Mouse (Mus musculus) heart, embryonic 14.5 days (tissue): ENCODE measurements around the gene Ndst2. TPM values are rescaled to one million over a fixed set of nuclear protein-coding genes. Genes with fewer than 3 reads are reported as not detected.

ENCODE experiments used
- ATAC-seq: fragments of 200-750 bp; cut with Nextera tagmentation; 2 replicates; pipeline ENCODE4 v1.8.0; 2017; ENCODE audit warnings: low read depth, moderate TSS enrichment; ENCODE audit not compliant: insufficient number of reproducible peaks, insufficient read depth, low FRiP score
- H3K27ac ChIP-seq, 2 experiments: fragments of 200-500 bp in 1 of 2; fragments of 300-500 bp in 1 of 2; sonication (generic) in 1 of 2; replicated peaks in 1 of 2; 2 replicates each; pipeline ENCODE4 v1.5.1; 2012 to 2014; ENCODE audit warnings: low read depth in 2 of 2, low read length in 2 of 2, control low read depth in 1 of 2, mild to moderate bottlenecking in 1 of 2, mixed read lengths in 1 of 2; ENCODE audit not compliant: control insufficient read depth in 1 of 2, insufficient read depth in 1 of 2
- H3K27me3 ChIP-seq: fragments of 300-500 bp; sonication (generic); 2 replicates; pipeline ENCODE4 v1.6.1; 2014; ENCODE audit warnings: mild to moderate bottlenecking, low read length, control low read depth; ENCODE audit not compliant: control insufficient read depth, insufficient read depth
- H3K36me3 ChIP-seq: fragments of 300-500 bp; sonication (generic); 2 replicates; pipeline ENCODE4 v1.6.1; 2014; ENCODE audit warnings: mild to moderate bottlenecking, control low read depth, low read length, mixed read lengths; ENCODE audit not compliant: control insufficient read depth, insufficient read depth
- H3K4me1 ChIP-seq, 2 experiments: fragments of 200-500 bp in 1 of 2; fragments of 300-500 bp in 1 of 2; sonication (generic) in 1 of 2; 2 replicates each; pipeline ENCODE4 v1.6.1; 2012 to 2014; ENCODE audit warnings: low read length in 2 of 2, control low read depth in 1 of 2, mixed read lengths in 1 of 2; ENCODE audit not compliant: control insufficient read depth in 2 of 2, insufficient read depth in 2 of 2
- H3K4me2 ChIP-seq: fragments of 300-500 bp; sonication (generic); 2 replicates; pipeline ENCODE4 v1.6.1; 2014; ENCODE audit warnings: mild to moderate bottlenecking, low read length
- H3K4me3 ChIP-seq, 2 experiments: fragments of 200-500 bp in 1 of 2; fragments of 300-500 bp in 1 of 2; sonication (generic) in 1 of 2; 2 replicates each; pipeline ENCODE4 v1.5.1; 2012 to 2014; ENCODE audit warnings: low read length in 2 of 2, mild to moderate bottlenecking in 2 of 2, control low read depth in 1 of 2, low read depth in 1 of 2, moderate library complexity in 1 of 2; ENCODE audit not compliant: control insufficient read depth in 1 of 2, insufficient read depth in 1 of 2
- H3K9ac ChIP-seq: fragments of 300-500 bp; sonication (generic); 2 replicates; pipeline ENCODE4 v1.6.1; 2014; ENCODE audit warnings: mild to moderate bottlenecking, low read length
- H3K9me3 ChIP-seq: fragments of 300-500 bp; sonication (generic); 2 replicates; pipeline ENCODE4 v1.6.1; 2016; ENCODE audit warnings: low read length, control low read depth; ENCODE audit not compliant: control insufficient read depth
- WGBS: fragments of 180-500 bp; shearing (Covaris S2); extraction: QIAGEN DNeasy Blood & Tissue Kit; methylation state at CpG from one replicate; pipeline ENCODE4 v1.1.7; 2014; 5-methylcytosine and 5-hydroxymethylcytosine counted together
- polyA plus RNA-seq: library from polyadenylated mRNA; unstranded; fragments of >200 nt; fragmentation: Nextera tagmentation; extraction: Ambion mirVana; gene quantifications from 2 replicates; pipeline ENCODE4 v1.2.1, GENCODE M21; 2014

Gene Ndst2
- polyA plus RNA-seq, 1 experiment from 2014 or later = 20.9 TPM

GRCm38 (mm10) chr14:20686576-20686975 lies 47.8 kb downstream of the Ndst2 start:
- Histone ChIP-seq H3K9me3 (no peaks in the 10 kb centered on the region), H3K27ac (no peak overlapping the region), H3K4me2 (no peak overlapping the region), H3K27me3 (no peaks in the 10 kb centered on the region), H3K9ac (no peak overlapping the region), H3K4me3 (no peak overlapping the region), H3K36me3 (peaks cover 100% of the 10 kb centered on the region), H3K4me1 (peaks cover 5 to 9% of the 10 kb centered on the region in 2 experiments; a peak in 3 of 4 replicates)
- no peak for ATAC-seq
- 98% methylated on average over 3 of the region's 3 CpGs for WGBS

- H3K9ac ChIP-seq = no peak overlapping the region
- H3K4me1 ChIP-seq = peaks cover 5 to 9% of the 10 kb centered on the region in 2 experiments; a peak in 3 of 4 replicates
- H3K27me3 ChIP-seq = no peaks in the 10 kb centered on the region
- whole genome bisulfite sequencing = 24% methylated on average over 3 of the region's 3 CpGs
- peaks cover 100% of the 10 kb centered on the region for H3K36me3 ChIP-seq
- no peak overlapping the region for H3K4me3 ChIP-seq
- peak; percentile 37; the same call in 1 of the 2 replicates for ATAC-seq
- H3K9me3 ChIP-seq = no peaks in the 10 kb centered on the region
- H3K27ac ChIP-seq = peak overlapping the region in 1 of 2 experiments; percentile 53; a peak in 1 of 4 replicates
- H3K4me2 ChIP-seq = no peak overlapping the region
Measured at GRCm38 (mm10) chr14:20682498-20682897, 51.9 kb downstream of the Ndst2 start.

- WGBS = 89% methylated on average over 2 of the region's 2 CpGs
- Histone ChIP-seq H3K27me3 (no peaks in the 10 kb centered on the region), H3K27ac (no peak overlapping the region), H3K4me1 (peaks cover 5 to 9% of the 10 kb centered on the region in 2 experiments; a peak in 3 of 4 replicates), H3K36me3 (peaks cover 100% of the 10 kb centered on the region), H3K4me2 (no peak overlapping the region), H3K4me3 (no peak overlapping the region), H3K9me3 (no peaks in the 10 kb centered on the region), H3K9ac (no peak overlapping the region)
- no peak for ATAC-seq
Measured at GRCm38 (mm10) chr14:20681742-20682141, 52.6 kb downstream of the Ndst2 start.

DNA sequence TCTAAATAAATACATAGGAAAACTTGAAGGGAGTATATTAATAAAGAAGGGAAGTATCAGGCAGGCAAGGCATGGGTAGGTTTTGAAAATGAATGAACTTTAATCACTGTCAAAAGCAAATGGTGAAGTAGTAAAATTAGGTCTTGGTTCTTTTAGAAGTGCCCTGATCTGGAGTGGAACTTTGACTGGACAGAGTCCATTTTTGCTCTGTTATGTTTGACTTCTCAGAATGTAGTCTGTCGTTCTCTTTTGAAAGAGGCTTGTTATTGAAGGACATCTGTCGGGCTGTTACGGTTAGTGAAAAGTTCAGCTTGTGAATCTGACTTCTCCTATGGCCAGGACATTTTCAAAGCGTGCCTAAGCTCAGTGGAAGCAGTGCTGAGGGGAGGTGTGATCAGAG lies 56.5 kb downstream of the Ndst2 start:
- Histone ChIP-seq H3K27me3 (no peaks in the 10 kb centered on the region), H3K9ac (no peak overlapping the region), H3K27ac (no peak overlapping the region), H3K9me3 (0 out of 2 replicates have a peak, but pooled peaks cover 3% of the 10 kb centered on the region), H3K4me3 (no peak overlapping the region), H3K4me1 (peaks cover 8 to 21% of the 10 kb centered on the region in 2 experiments), H3K36me3 (peaks cover 73% of the 10 kb centered on the region), H3K4me2 (no peak overlapping the region)
- ATAC-seq = no peak
- 87% methylated on average over 4 of the region's 4 CpGs for WGBS

DNA sequence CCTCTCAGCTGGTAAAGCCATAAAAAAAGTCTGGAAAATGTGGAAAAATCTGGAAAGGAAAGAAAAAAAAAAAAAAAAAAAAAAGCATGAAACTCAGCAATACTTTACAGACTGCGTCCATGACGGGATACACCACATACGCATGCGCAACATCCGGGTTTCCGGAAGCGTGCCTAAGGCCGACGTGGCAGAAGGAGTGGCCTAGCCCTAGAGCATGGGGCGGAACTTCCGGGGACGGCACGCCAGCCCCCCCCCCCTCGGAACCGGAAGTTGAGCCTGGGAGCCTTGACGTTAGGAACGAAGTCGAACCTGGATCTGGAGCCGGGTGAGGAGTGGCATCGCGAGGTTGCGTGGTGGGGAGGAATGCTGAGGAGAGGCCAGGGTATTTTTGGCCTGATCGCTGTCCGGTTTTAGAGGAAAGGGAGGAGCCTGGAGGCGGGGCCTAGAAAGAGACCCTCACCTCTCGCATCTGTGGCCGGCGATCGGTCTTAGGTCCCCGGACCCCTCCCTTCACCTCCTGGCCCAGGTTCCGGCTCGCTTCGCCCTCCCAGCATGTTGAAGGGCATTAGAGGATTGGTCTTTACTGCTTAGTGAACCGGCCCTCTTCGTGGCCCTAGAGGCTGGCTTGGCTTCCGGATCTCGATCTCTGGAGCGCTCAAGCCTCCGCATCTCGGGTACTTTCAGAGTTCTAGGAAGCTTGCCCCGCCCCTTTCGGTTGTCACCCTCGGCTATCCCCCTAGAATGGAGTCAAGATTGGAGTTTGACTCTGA lies 60.1 kb downstream of the Ndst2 start, which contains the start of gene Sec24c:
Gene Sec24c (plus strand): TSS at position 245 of the 770 bp plus-strand sequence.
- Histone ChIP-seq H3K27me3 (no peaks in the 10 kb centered on the region), H3K36me3 (peaks cover 36% of the 10 kb centered on the region), H3K9me3 (0 out of 2 replicates have a peak, but pooled peaks cover 4% of the 10 kb centered on the region), H3K27ac (peak within 1 kb of the TSS; percentile 95 to 96), H3K4me3 (peak within 1 kb of the TSS; percentile 64 to 82), H3K4me2 (peak within 1 kb of the TSS; percentile 90), H3K9ac (peak within 1 kb of the TSS; percentile 87), H3K4me1 (peaks cover 3 to 11% of the 10 kb centered on the region in 2 experiments; a peak in 3 of 4 replicates)
- ATAC-seq = peak; percentile 95
- WGBS = 0% methylated on average over 43 of the region's 43 CpGs

DNA sequence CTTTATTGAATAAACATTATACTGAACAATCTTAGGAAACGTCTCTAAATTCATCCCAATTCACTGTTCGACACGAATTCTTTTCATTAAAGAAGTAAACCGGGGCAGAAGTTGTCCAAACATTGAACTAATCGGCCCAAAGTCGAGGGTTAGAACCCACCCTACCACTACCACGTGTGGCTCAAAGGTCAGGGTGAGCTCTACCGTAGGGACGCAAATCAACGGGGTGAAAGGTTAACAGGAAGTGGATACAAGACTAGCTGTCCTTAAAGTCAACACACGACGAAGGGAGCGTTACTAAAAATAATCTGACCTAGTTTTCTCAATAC lies 60.7 kb downstream of the Ndst2 start:
- Histone ChIP-seq H3K27ac (peak overlapping the region; percentile 83 to 96), H3K4me1 (peaks cover 3 to 16% of the 10 kb centered on the region in 2 experiments; a peak in 3 of 4 replicates), H3K4me2 (peak overlapping the region; percentile 90), H3K9ac (peak overlapping the region; percentile 87), H3K27me3 (no peaks in the 10 kb centered on the region), H3K9me3 (0 out of 2 replicates have a peak, but pooled peaks cover 4% of the 10 kb centered on the region), H3K36me3 (peaks cover 31% of the 10 kb centered on the region), H3K4me3 (peak overlapping the region; percentile 45 to 64)
- WGBS = 12% methylated on average over 13 of the region's 13 CpGs
- no peak; the same call in 1 of the 2 replicates for ATAC-seq
